Mouse (Mus musculus) heart, embryonic 13.5 days (tissue): ENCODE measurements around the gene Rabggta. TPM values are rescaled to one million over a fixed set of nuclear protein-coding genes. Genes with fewer than 3 reads are reported as not detected.

Experiments
- ATAC-seq: fragments of 200-750 bp; cut with Nextera tagmentation; 2 replicates; pipeline ENCODE4 v1.8.0; 2017; ENCODE audit warnings: moderate TSS enrichment; ENCODE audit not compliant: insufficient number of reproducible peaks, low FRiP score, low TSS enrichment; ENCODE audit errors: extremely low read depth
- H3K27ac ChIP-seq: fragments of 300-500 bp; sonication (generic); replicated peaks from 2 replicates; pipeline ENCODE4 v1.5.1; 2015; ENCODE audit warnings: moderate library complexity, mild to moderate bottlenecking, inconsistent platforms
- H3K27me3 ChIP-seq: fragments of 300-500 bp; sonication (generic); replicated peaks from 2 replicates; pipeline ENCODE4 v1.6.1; 2015; ENCODE audit warnings: mild to moderate bottlenecking, inconsistent platforms
- H3K36me3 ChIP-seq: fragments of 300-500 bp; sonication (generic); 2 replicates; pipeline ENCODE4 v1.6.1; 2015; ENCODE audit warnings: mild to moderate bottlenecking, inconsistent platforms
- H3K4me1 ChIP-seq: fragments of 300-500 bp; sonication (generic); 2 replicates; pipeline ENCODE4 v1.6.1; 2015; ENCODE audit warnings: inconsistent platforms
- H3K4me2 ChIP-seq: fragments of 300-500 bp; sonication (generic); 2 replicates; pipeline ENCODE4 v1.6.1; 2015; ENCODE audit warnings: inconsistent platforms, mild to moderate bottlenecking, moderate library complexity
- H3K4me3 ChIP-seq: fragments of 300-500 bp; sonication (generic); 2 replicates; pipeline ENCODE4 v1.5.1; 2015; ENCODE audit warnings: moderate library complexity, mild to moderate bottlenecking, inconsistent platforms
- H3K9ac ChIP-seq: fragments of 300-500 bp; sonication (generic); 2 replicates; pipeline ENCODE4 v1.6.1; 2015; ENCODE audit warnings: inconsistent platforms, mild to moderate bottlenecking, moderate library complexity
- H3K9me3 ChIP-seq: fragments of 300-500 bp; sonication (generic); 2 replicates; pipeline ENCODE4 v1.6.1; 2016; ENCODE audit warnings: inconsistent platforms
- WGBS: fragments of 180-500 bp; shearing (Covaris S2); methylation state at CpG from one replicate; pipeline ENCODE4 v1.1.7; 2015; ENCODE audit warnings: mixed read lengths; 5-methylcytosine and 5-hydroxymethylcytosine counted together
- polyA plus RNA-seq: library from polyadenylated mRNA; unstranded; fragments of >200 nt; fragmentation: Nextera tagmentation; extraction: Ambion mirVana; gene quantifications from 2 replicates; pipeline ENCODE4 v1.2.1, GENCODE M21; 2015

The Rabggta gene
- polyA plus RNA-seq, 1 experiment from 2014 or later, result 23.4 TPM

DNA sequence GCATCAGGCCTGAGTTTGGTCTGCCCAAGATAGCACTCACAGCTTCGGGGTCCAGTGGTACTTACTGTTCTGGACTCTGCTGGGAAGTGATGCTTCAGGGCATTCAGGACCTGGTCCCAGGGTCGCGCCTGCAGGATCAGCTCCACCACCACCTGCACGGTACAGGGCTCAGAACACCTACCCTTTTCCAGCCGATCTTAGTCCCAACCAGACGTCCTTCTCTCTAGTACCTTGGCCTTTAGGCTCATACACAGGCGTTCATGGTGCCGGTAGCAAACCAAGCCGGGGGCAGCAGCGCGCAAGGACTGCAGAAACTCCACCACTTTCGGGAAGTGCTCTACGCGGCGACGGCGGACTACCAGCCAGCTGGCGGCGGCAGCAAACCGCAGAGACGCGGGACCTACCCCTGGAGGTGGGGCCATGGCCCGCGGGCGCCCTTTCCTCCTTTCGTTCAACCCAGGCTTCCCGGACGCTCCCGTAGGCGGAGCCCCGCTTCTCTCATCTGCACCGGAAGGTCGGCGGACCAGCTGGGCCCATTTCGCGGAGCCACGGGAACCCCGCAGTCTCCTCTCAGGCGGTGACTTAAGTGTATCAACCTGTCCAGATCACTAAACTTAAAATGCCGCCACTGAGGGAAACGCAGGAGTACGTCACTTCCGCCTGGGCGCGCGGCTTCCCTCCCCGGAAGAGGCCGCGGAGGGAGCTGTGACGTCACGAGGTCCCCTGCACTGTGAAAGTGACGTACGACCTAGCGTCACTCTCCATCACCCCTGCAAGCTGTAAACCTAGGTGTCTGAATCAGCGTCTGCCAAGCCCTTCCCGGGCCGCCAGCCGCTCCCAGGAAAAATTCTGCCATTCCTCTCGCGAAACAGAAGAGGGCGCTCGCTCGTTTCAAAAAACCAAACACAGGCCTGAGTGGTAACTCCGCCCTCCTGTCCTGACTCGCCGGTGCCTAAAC lies 40.6 kb downstream of the Rabggta start, which contains the start of gene Tinf2:
Gene Tinf2 (minus strand): TSS at position 661 of the 958 bp plus-strand sequence.
- H3K27ac ChIP-seq, result peak within 1 kb of the TSS; percentile 89
- peak within 1 kb of the TSS; percentile 84 for H3K4me2 ChIP-seq
- peaks cover 42% of the 10 kb centered on the region for H3K36me3 ChIP-seq
- WGBS, result under 1% methylated on average over 66 of the region's 66 CpGs
- H3K9ac ChIP-seq, result peak within 1 kb of the TSS; percentile 93
- H3K4me1 ChIP-seq, result peaks cover 17% of the 10 kb centered on the region
- peak; percentile 97 for ATAC-seq
- peak within 1 kb of the TSS; percentile 86 for H3K4me3 ChIP-seq
- H3K27me3 ChIP-seq, result no peaks in the 10 kb centered on the region
- no peaks in the 10 kb centered on the region for H3K9me3 ChIP-seq

DNA sequence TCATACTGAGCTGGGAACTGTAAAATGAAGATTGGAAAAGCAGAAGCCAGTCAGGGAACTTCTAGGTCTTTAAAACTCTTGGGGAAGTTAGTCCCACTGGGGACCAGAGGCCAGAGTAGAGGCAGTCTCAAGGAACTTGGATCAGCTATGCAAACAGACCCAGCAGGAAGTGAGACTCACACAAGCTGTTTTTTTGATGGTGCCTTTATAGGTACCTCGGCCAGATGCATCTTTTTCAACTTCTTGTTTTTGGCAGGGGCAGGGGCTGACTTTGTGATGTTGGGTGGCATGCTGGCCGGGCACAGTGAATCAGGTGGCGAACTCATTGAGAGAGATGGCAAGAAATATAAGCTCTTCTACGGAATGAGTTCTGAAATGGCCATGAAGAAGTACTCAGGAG lies 44.4 kb downstream of the Rabggta start:
- Histone ChIP-seq H3K9ac (no peak overlapping the region), H3K36me3 (peaks cover 61% of the 10 kb centered on the region), H3K4me3 (no peak overlapping the region), H3K27ac (no peak overlapping the region), H3K27me3 (no peaks in the 10 kb centered on the region), H3K4me2 (no peak overlapping the region), H3K9me3 (no peaks in the 10 kb centered on the region), H3K4me1 (peaks cover 21% of the 10 kb centered on the region)
- ATAC-seq, result no peak
- 87% methylated on average over 4 of the region's 4 CpGs for WGBS

DNA sequence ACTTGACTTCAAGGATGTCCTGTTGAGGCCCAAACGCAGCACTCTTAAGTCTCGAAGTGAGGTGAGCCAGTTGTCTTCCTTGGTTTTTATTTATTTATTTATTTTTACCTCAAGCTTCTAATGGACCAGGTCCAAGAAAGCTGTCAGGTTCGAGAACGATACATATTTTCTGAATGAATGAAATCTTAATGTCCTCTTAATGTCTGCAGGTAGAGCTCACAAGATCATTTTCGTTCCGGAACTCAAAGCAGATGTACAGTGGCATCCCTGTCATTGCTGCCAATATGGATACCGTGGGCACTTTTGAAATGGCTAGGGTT lies 49.4 kb downstream of the Rabggta start:
- H3K4me3 ChIP-seq, result peak overlapping the region; percentile 83
- no peak for ATAC-seq
- peak overlapping the region; percentile 88 for H3K4me2 ChIP-seq
- H3K9ac ChIP-seq, result peak overlapping the region; percentile 91
- H3K36me3 ChIP-seq, result peaks cover 44% of the 10 kb centered on the region
- no peaks in the 10 kb centered on the region for H3K9me3 ChIP-seq
- no peaks in the 10 kb centered on the region for H3K27me3 ChIP-seq
- WGBS, result 68% methylated on average over 7 of the region's 7 CpGs
- peak overlapping the region; percentile 83; the same call in 1 of the 2 replicates for H3K27ac ChIP-seq
- H3K4me1 ChIP-seq, result peaks cover 22% of the 10 kb centered on the region

DNA sequence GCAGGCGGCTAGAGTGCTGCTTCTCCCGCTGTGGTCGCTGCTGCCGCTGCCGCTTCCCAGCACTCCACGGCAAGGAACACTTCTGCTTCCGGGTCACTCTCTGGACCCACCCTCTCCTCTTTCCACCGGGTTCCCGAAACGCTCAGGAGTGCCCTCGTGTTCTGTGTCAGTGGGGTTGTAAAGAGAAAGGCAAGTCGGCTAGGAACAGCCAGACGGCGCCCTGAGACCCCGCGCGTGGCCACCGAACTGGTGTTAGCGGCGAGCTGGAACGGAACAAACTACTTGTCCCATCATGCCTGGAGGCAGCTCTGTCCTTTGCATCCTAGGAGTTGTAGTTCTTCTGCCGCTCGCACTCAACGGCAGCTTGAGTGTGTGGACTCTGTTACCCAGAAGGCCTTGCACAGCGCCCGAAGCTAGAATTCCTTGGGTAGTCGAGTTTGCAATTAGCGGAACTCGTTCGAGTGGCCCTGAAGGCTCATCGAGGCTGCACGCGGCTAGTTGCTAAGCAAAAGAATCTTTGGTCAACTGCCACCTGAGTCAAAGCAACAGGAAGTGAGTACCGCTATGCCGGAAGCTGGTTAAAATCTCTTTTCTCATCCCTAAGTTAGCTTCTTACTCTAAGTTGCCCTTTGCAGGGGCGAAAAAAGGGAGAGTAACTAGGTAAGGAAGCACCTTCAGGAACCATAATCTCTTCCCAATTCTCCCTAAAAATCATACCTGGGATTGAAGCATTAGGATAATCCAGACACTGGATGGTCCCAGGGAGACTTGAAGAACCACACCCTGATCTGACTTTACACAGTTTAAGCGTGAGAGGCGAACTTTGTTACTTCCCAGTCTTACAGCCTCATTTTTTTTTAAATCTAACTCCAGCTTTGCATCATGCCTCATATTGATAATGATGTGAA lies 50.0 kb downstream of the Rabggta start, which contains the start of the genes Gmpr2 and Nedd8:
Gene Gmpr2 (plus strand): TSS at position 109 of the 908 bp plus-strand sequence.
Gene Nedd8 (minus strand): TSS at position 292 of the 908 bp plus-strand sequence.
- no peaks in the 10 kb centered on the region for H3K9me3 ChIP-seq
- H3K9ac ChIP-seq, result peak within 1 kb of the TSS; percentile 91
- H3K4me3 ChIP-seq, result peak within 1 kb of the TSS; percentile 83
- WGBS, result 1% methylated on average over 38 of the region's 38 CpGs
- peak within 1 kb of the TSS; percentile 88 for H3K4me2 ChIP-seq
- peak within 1 kb of the TSS; percentile 83 for H3K27ac ChIP-seq
- H3K4me1 ChIP-seq, result peaks cover 22% of the 10 kb centered on the region
- ATAC-seq, result peak; percentile 91; the same call in 1 of the 2 replicates
- peaks cover 38% of the 10 kb centered on the region for H3K36me3 ChIP-seq
- no peaks in the 10 kb centered on the region for H3K27me3 ChIP-seq

DNA sequence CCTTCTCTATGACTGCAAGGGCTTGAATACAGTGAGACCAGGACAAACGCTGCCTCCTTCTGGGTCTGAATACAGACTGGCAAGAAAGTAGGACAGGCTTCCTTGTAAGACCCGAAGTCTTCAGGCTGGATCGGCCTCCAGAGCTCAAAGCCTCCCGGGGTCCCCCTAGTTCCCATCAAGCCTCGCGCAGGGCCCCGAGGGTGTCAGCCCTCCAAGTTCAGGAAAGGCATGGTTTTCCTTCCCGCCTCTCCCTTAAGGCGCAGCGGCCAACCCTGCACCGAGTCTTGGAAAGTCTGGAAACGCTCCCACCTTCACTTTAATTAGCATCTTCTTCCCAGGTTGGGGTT lies 50.6 kb downstream of the Rabggta start:
- peaks cover 36% of the 10 kb centered on the region for H3K36me3 ChIP-seq
- H3K27me3 ChIP-seq, result no peaks in the 10 kb centered on the region
- no peaks in the 10 kb centered on the region for H3K9me3 ChIP-seq
- peak overlapping the region; percentile 83 for H3K27ac ChIP-seq
- H3K4me2 ChIP-seq, result peak overlapping the region; percentile 88
- WGBS, result 0% methylated on average over 12 of the region's 12 CpGs
- peaks cover 22% of the 10 kb centered on the region for H3K4me1 ChIP-seq
- peak; percentile 22; the same call in 1 of the 2 replicates for ATAC-seq
- H3K9ac ChIP-seq, result peak overlapping the region; percentile 91
- peak overlapping the region; percentile 83 for H3K4me3 ChIP-seq

Other genes with a start within 250 kb of the Rabggta start
- 64.7 and 68.9 TPM in 2 replicates for gene Dhrs4, start 243.5 kb downstream of the Rabggta start, polyA plus RNA-seq
- gene Carmil3, start 231.6 kb downstream of the Rabggta start, polyA plus RNA-seq, result 1.9 TPM in 2 replicates
- 0.43 and 0.47 TPM in 2 replicates for gene Cpne6, start 211.8 kb downstream of the Rabggta start, polyA plus RNA-seq
- not detected in 2 replicates for gene Nrl, start 197.3 kb downstream of the Rabggta start, polyA plus RNA-seq
- gene Pck2, start 182.0 kb downstream of the Rabggta start, polyA plus RNA-seq, result 40.9 and 43.9 TPM in 2 replicates
- 60.0 and 66.2 TPM in 2 replicates for gene Dcaf11, start 162.3 kb downstream of the Rabggta start, polyA plus RNA-seq
- gene A730061H03Rik, start 161.9 kb downstream of the Rabggta start, polyA plus RNA-seq, result 0.56 and 1.3 TPM in 2 replicates
- gene Fitm1, start 146.6 kb downstream of the Rabggta start, polyA plus RNA-seq, result 100 and 109 TPM in 2 replicates
- gene Psme1, start 144.1 kb downstream of the Rabggta start, polyA plus RNA-seq, result 212 and 219 TPM in 2 replicates
- 14.8 and 19.1 TPM in 2 replicates for gene Emc9, start 137.0 kb downstream of the Rabggta start, polyA plus RNA-seq
- gene Psme2, start 131.2 kb downstream of the Rabggta start, polyA plus RNA-seq, result 191 and 205 TPM in 2 replicates
- gene Rnf31, start 130.6 kb downstream of the Rabggta start, polyA plus RNA-seq, result 12.5 and 15.2 TPM in 2 replicates
- gene Irf9, start 118.7 kb downstream of the Rabggta start, polyA plus RNA-seq, result 9.7 and 10.1 TPM in 2 replicates
- gene Rec8, start 104.2 kb downstream of the Rabggta start, polyA plus RNA-seq, result 13.4 and 15.1 TPM in 2 replicates
- 64.8 and 67.1 TPM in 2 replicates for gene Ipo4, start 86.3 kb downstream of the Rabggta start, polyA plus RNA-seq
- gene Gm49378, start 84.4 kb downstream of the Rabggta start, polyA plus RNA-seq, result 1.4 and 1.6 TPM in 2 replicates
- 77.8 and 81.5 TPM in 2 replicates for gene Tm9sf1, start 78.5 kb downstream of the Rabggta start, polyA plus RNA-seq
- 0.43 and 0.53 TPM in 2 replicates for gene Tssk4, start 72.1 kb downstream of the Rabggta start, polyA plus RNA-seq
- gene Mdp1, start 61.8 kb downstream of the Rabggta start, polyA plus RNA-seq, result 74.3 and 83.3 TPM in 2 replicates
- gene Gmpr2, start 50.3 kb downstream of the Rabggta start, polyA plus RNA-seq, result 39.3 and 47.4 TPM in 2 replicates
- gene Nedd8, start 50.1 kb downstream of the Rabggta start, polyA plus RNA-seq, result 471 and 507 TPM in 2 replicates
- 30.9 and 32.1 TPM in 2 replicates for gene Tinf2, start 40.4 kb downstream of the Rabggta start, polyA plus RNA-seq
- 0.23 and 0.25 TPM in 2 replicates for gene Tgm1, start 8.3 kb downstream of the Rabggta start, polyA plus RNA-seq
- 54.8 and 66.9 TPM in 2 replicates for gene Dhrs1, start 23.4 kb upstream of the Rabggta start, polyA plus RNA-seq
- 22.8 and 23.9 TPM in 2 replicates for gene Nop9, start 23.4 kb upstream of the Rabggta start, polyA plus RNA-seq
- 1.2 and 2.1 TPM in 2 replicates for gene Cideb, start 36.2 kb upstream of the Rabggta start, polyA plus RNA-seq
- gene Ltb4r2, start 39.2 kb upstream of the Rabggta start, polyA plus RNA-seq, result 0.25 and 0.27 TPM in 2 replicates
- 0.48 and 0.71 TPM in 2 replicates for gene Ltb4r1, start 43.7 kb upstream of the Rabggta start, polyA plus RNA-seq
- 17.7 TPM in 2 replicates for gene Adcy4, start 61.8 kb upstream of the Rabggta start, polyA plus RNA-seq
- 18.8 and 20.6 TPM in 2 replicates for gene Ripk3, start 66.6 kb upstream of the Rabggta start, polyA plus RNA-seq
- gene Nfatc4, start 100.9 kb upstream of the Rabggta start, polyA plus RNA-seq, result 12.5 and 14.0 TPM in 2 replicates
- gene Nynrin, start 131.7 kb upstream of the Rabggta start, polyA plus RNA-seq, result 16.5 and 18.2 TPM in 2 replicates
- gene Cbln3, start 162.1 kb upstream of the Rabggta start, polyA plus RNA-seq, result 0.27 and 0.31 TPM in 2 replicates
- 9.5 and 9.8 TPM in 2 replicates for gene Khnyn, start 162.7 kb upstream of the Rabggta start, polyA plus RNA-seq
- gene Sdr39u1, start 178.0 kb upstream of the Rabggta start, polyA plus RNA-seq, result 48.2 and 51.6 TPM in 2 replicates
- gene Cma1, start 222.4 kb upstream of the Rabggta start, polyA plus RNA-seq, result 0.78 and 0.86 TPM in 2 replicates
- gene Cma2, start 228.7 kb upstream of the Rabggta start, polyA plus RNA-seq, result not detected in 2 replicates